Mouse (Mus musculus) neural tube, embryonic 13.5 days (tissue): ENCODE data around the gene A3galt2. TPM values are rescaled to one million over a fixed set of nuclear protein-coding genes. Genes with fewer than 3 reads are reported as not detected.
A peak's percentile ranks its signal among the peaks of the same experiment; 100 is the strongest.

Experiments used
- ATAC-seq: fragments of 200-750 bp; cut with Nextera tagmentation; 2 replicates; pipeline ENCODE4 v1.8.0; 2017; ENCODE audit warnings: low read depth, mild to moderate bottlenecking, moderate TSS enrichment, moderate library complexity
- H3K27ac ChIP-seq: fragments of 300-500 bp; sonication (generic); replicated peaks from 2 replicates; pipeline ENCODE4 v1.5.1; 2015; ENCODE audit warnings: moderate library complexity, mild to moderate bottlenecking, inconsistent platforms
- H3K27me3 ChIP-seq: fragments of 300-500 bp; sonication (generic); 2 replicates; pipeline ENCODE4 v1.6.1; 2015; ENCODE audit warnings: mild to moderate bottlenecking, inconsistent platforms
- H3K36me3 ChIP-seq: fragments of 300-500 bp; sonication (generic); 2 replicates; pipeline ENCODE4 v1.6.1; 2015; ENCODE audit warnings: mild to moderate bottlenecking, inconsistent platforms
- H3K4me1 ChIP-seq: fragments of 300-500 bp; sonication (generic); replicated peaks from 2 replicates; pipeline ENCODE4 v1.6.1; 2015; ENCODE audit warnings: inconsistent platforms
- H3K4me2 ChIP-seq: fragments of 300-500 bp; sonication (generic); 2 replicates; pipeline ENCODE4 v1.6.1; 2015; ENCODE audit warnings: inconsistent platforms, mild to moderate bottlenecking, moderate library complexity
- H3K4me3 ChIP-seq: fragments of 300-500 bp; sonication (generic); 2 replicates; pipeline ENCODE4 v1.5.1; 2015; ENCODE audit warnings: mild to moderate bottlenecking, inconsistent platforms
- H3K9ac ChIP-seq: fragments of 300-500 bp; sonication (generic); 2 replicates; pipeline ENCODE4 v1.6.1; 2015; ENCODE audit warnings: moderate library complexity, mild to moderate bottlenecking, inconsistent platforms
- H3K9me3 ChIP-seq: fragments of 300-500 bp; sonication (generic); 2 replicates; pipeline ENCODE4 v1.6.1; 2016; ENCODE audit warnings: inconsistent platforms
- WGBS: fragments of 180-500 bp; shearing (Covaris S2); methylation state at CpG from one replicate; pipeline ENCODE4 v1.1.7; 2015; 5-methylcytosine and 5-hydroxymethylcytosine counted together
- polyA plus RNA-seq: library from polyadenylated mRNA; unstranded; fragments of >200 nt; fragmentation: Nextera tagmentation; extraction: Ambion mirVana; gene quantifications from 2 replicates; pipeline ENCODE4 v1.2.1, GENCODE M21; 2015

A3galt2 gene
- polyA plus RNA-seq, 1 experiment from 2014 or later: 0.46 TPM

GRCm38 (mm10) chr4:128785921-128786654 lies 30.9 kb downstream of the A3galt2 start:
- H3K4me2 ChIP-seq: no peak overlapping the region
- H3K36me3 ChIP-seq: peaks cover 83% of the 10 kb centered on the region
- 95% methylated on average over 11 of the region's 11 CpGs for WGBS
- peaks cover 7% of the 10 kb centered on the region; the same call in 1 of the 2 replicates for H3K4me1 ChIP-seq
- no peak overlapping the region for H3K27ac ChIP-seq
- H3K27me3 ChIP-seq: no peaks in the 10 kb centered on the region
- no peak overlapping the region for H3K4me3 ChIP-seq
- no peak overlapping the region for H3K9ac ChIP-seq
- H3K9me3 ChIP-seq: no peaks in the 10 kb centered on the region
- ATAC-seq: no peak

GRCm38 (mm10) chr4:128787023-128787939 lies 32.1 kb downstream of the A3galt2 start:
- Histone ChIP-seq H3K36me3 (peaks cover 71% of the 10 kb centered on the region), H3K4me2 (no peak overlapping the region), H3K9me3 (no peaks in the 10 kb centered on the region), H3K9ac (no peak overlapping the region), H3K4me3 (no peak overlapping the region), H3K4me1 (peaks cover 17% of the 10 kb centered on the region), H3K27me3 (no peaks in the 10 kb centered on the region), H3K27ac (no peak overlapping the region)
- no peak for ATAC-seq
- 86% methylated on average over 24 of the region's 24 CpGs for whole genome bisulfite sequencing

- Histone ChIP-seq H3K27me3 (no peaks in the 10 kb centered on the region), H3K9me3 (no peaks in the 10 kb centered on the region), H3K4me3 (no peak overlapping the region), H3K27ac (no peak overlapping the region), H3K9ac (no peak overlapping the region), H3K36me3 (peaks cover 63% of the 10 kb centered on the region), H3K4me1 (peaks cover 24% of the 10 kb centered on the region), H3K4me2 (no peak overlapping the region)
- 93% methylated on average over 4 of the region's 4 CpGs for WGBS
- ATAC-seq: no peak
Observed at GRCm38 (mm10) chr4:128788108-128788507, 32.9 kb downstream of the A3galt2 start.

GRCm38 (mm10) chr4:128789646-128790045 lies 34.5 kb downstream of the A3galt2 start:
- H3K4me2 ChIP-seq: no peak overlapping the region
- 42% methylated on average over 18 of the region's 18 CpGs for WGBS
- no peak for ATAC-seq
- H3K9me3 ChIP-seq: no peaks in the 10 kb centered on the region
- no peak overlapping the region for H3K27ac ChIP-seq
- peaks cover 59% of the 10 kb centered on the region for H3K36me3 ChIP-seq
- no peaks in the 10 kb centered on the region for H3K27me3 ChIP-seq
- H3K4me3 ChIP-seq: no peak overlapping the region
- no peak overlapping the region for H3K9ac ChIP-seq
- H3K4me1 ChIP-seq: peaks cover 28% of the 10 kb centered on the region

GRCm38 (mm10) chr4:128793710-128794109 lies 38.5 kb downstream of the A3galt2 start:
- no peak overlapping the region for H3K4me2 ChIP-seq
- H3K27ac ChIP-seq: no peak overlapping the region
- no peaks in the 10 kb centered on the region for H3K9me3 ChIP-seq
- 63% methylated on average over 1 of the region's 1 CpGs for WGBS
- peaks cover 64% of the 10 kb centered on the region for H3K4me1 ChIP-seq
- peaks cover 19% of the 10 kb centered on the region for H3K36me3 ChIP-seq
- no peak overlapping the region for H3K9ac ChIP-seq
- H3K27me3 ChIP-seq: no peaks in the 10 kb centered on the region
- no peak for ATAC-seq
- no peak overlapping the region for H3K4me3 ChIP-seq

- no peak overlapping the region for H3K9ac ChIP-seq
- no peak overlapping the region for H3K4me2 ChIP-seq
- H3K36me3 ChIP-seq: peaks cover 18% of the 10 kb centered on the region
- no peak for ATAC-seq
- H3K27ac ChIP-seq: no peak overlapping the region
- H3K27me3 ChIP-seq: no peaks in the 10 kb centered on the region
- H3K9me3 ChIP-seq: no peaks in the 10 kb centered on the region
- peaks cover 69% of the 10 kb centered on the region for H3K4me1 ChIP-seq
- 91% methylated on average over 8 of the region's 8 CpGs for WGBS
- no peak overlapping the region for H3K4me3 ChIP-seq
Observed at GRCm38 (mm10) chr4:128794198-128794597, 39.0 kb downstream of the A3galt2 start.

GRCm38 (mm10) chr4:128795596-128795995 lies 40.4 kb downstream of the A3galt2 start:
- H3K9me3 ChIP-seq: no peaks in the 10 kb centered on the region
- ATAC-seq: peak; percentile 34; the same call in 1 of the 2 replicates
- H3K4me3 ChIP-seq: no peak overlapping the region
- H3K27ac ChIP-seq: 0 out of 2 replicates have a peak overlapping the region, but pooled peaks have one; percentile 18
- H3K36me3 ChIP-seq: peaks cover 10% of the 10 kb centered on the region; the same call in 1 of the 2 replicates
- H3K27me3 ChIP-seq: no peaks in the 10 kb centered on the region
- peaks cover 79% of the 10 kb centered on the region for H3K4me1 ChIP-seq
- 0 out of 2 replicates have a peak overlapping the region, but pooled peaks have one; percentile 9 for H3K4me2 ChIP-seq
- 6% methylated on average over 9 of the region's 9 CpGs for WGBS
- H3K9ac ChIP-seq: no peak overlapping the region

- Histone ChIP-seq H3K9me3 (no peaks in the 10 kb centered on the region), H3K27ac (0 out of 2 replicates have a peak overlapping the region, but pooled peaks have one; percentile 18), H3K4me1 (peaks cover 79% of the 10 kb centered on the region)
Observed at GRCm38 (mm10) chr4:128796788-128797187, 41.6 kb downstream of the A3galt2 start.

GRCm38 (mm10) chr4:128801675-128802465 lies 46.7 kb downstream of the A3galt2 start:
- Histone ChIP-seq H3K4me1 (peaks cover 83% of the 10 kb centered on the region), H3K9me3 (no peaks in the 10 kb centered on the region), H3K27ac (no peak overlapping the region), H3K27me3 (no peaks in the 10 kb centered on the region), H3K4me3 (no peak overlapping the region), H3K9ac (0 out of 2 replicates have a peak overlapping the region, but pooled peaks have one; percentile 22), H3K4me2 (peak overlapping the region; percentile 99; the same call in 1 of the 2 replicates), H3K36me3 (no peaks in the 10 kb centered on the region)
- WGBS: 69% methylated on average over 9 of the region's 9 CpGs
- ATAC-seq: no peak

More at GRCm38 (mm10) chr4:128796788-128797187, 41.6 kb downstream of the A3galt2 start:
- ATAC-seq: no peak
- 64% methylated on average over 8 of the region's 8 CpGs for WGBS
- H3K4me2 ChIP-seq: no peak overlapping the region
- H3K27me3 ChIP-seq: no peaks in the 10 kb centered on the region
- peaks cover 10% of the 10 kb centered on the region; the same call in 1 of the 2 replicates for H3K36me3 ChIP-seq
- H3K9ac ChIP-seq: no peak overlapping the region
- H3K4me3 ChIP-seq: no peak overlapping the region

GRCm38 (mm10) chr4:128803569-128803968 lies 48.4 kb downstream of the A3galt2 start:
- peak overlapping the region; percentile 99 for H3K4me2 ChIP-seq
- H3K36me3 ChIP-seq: no peaks in the 10 kb centered on the region
- peaks cover 71% of the 10 kb centered on the region for H3K4me1 ChIP-seq
- H3K9ac ChIP-seq: peak overlapping the region; percentile 99
- H3K27ac ChIP-seq: peak overlapping the region; percentile 98
- no peak for ATAC-seq
- H3K9me3 ChIP-seq: no peaks in the 10 kb centered on the region
- 64% methylated on average over 5 of the region's 5 CpGs for WGBS
- H3K27me3 ChIP-seq: no peaks in the 10 kb centered on the region
- H3K4me3 ChIP-seq: peak overlapping the region; percentile 90

- peaks cover 61% of the 10 kb centered on the region for H3K4me1 ChIP-seq
- peak overlapping the region; percentile 99 for H3K9ac ChIP-seq
- H3K4me2 ChIP-seq: peak overlapping the region; percentile 99
- no peaks in the 10 kb centered on the region for H3K36me3 ChIP-seq
- WGBS: 3% methylated on average over 6 of the region's 6 CpGs
- no peaks in the 10 kb centered on the region for H3K27me3 ChIP-seq
- no peak; the same call in 1 of the 2 replicates for ATAC-seq
- peak overlapping the region; percentile 98 for H3K27ac ChIP-seq
- no peaks in the 10 kb centered on the region for H3K9me3 ChIP-seq
- peak overlapping the region; percentile 90 for H3K4me3 ChIP-seq
Observed at GRCm38 (mm10) chr4:128804426-128805149, 49.4 kb downstream of the A3galt2 start.
